Mouse (Mus musculus) embryo, embryonic 9.5 days (tissue): ENCODE data around the gene Hapln4.

Source experiments
- DNase-seq: peaks from one replicate; pipeline ENCODE4 v3.0.0-alpha.2; 2017; ENCODE audit errors: extremely low spot score

The Hapln4 gene

GRCm38 (mm10) chr8:70139026-70139857 is 56.0 kb downstream of the Hapln4 start, which contains the start of the genes Rfxank, Borcs8 and Mef2b:
Rfxank (minus strand) TSS chr8:70139154.
Borcs8 (plus strand) TSS chr8:70139499.
Mef2b (plus strand) TSS chr8:70139711.
- DNase-seq, result peak; percentile 99

DNA sequence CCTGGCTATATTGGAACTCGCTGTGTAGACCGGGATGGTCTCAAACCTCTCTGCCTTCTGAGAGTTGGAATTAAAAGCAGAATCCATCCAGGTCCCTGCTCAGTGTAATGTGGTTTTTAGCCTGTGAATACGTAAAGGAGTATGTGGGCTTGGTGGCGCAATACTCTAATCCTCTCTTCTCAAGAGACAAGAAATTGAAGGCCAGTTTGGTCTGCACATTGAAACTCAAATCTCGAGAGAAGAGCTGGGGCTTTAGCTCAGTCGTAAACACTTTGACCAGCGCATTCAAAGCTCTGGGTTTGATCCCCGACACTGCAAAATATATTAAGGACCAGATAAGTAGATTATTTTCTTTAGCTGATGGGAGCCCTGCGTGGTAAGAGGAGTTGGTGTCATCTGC is 56.7 kb downstream of the Hapln4 start:
- DNase-seq, result no peak
